Mouse (Mus musculus): ENCODE results near the gene Spocd1. TPM values are rescaled to one million over a fixed set of nuclear protein-coding genes. Genes with fewer than 3 reads are reported as not detected.

Spocd1 gene
- polyA plus RNA-seq, 1 experiment from 2014 or later: not detected

DNA sequence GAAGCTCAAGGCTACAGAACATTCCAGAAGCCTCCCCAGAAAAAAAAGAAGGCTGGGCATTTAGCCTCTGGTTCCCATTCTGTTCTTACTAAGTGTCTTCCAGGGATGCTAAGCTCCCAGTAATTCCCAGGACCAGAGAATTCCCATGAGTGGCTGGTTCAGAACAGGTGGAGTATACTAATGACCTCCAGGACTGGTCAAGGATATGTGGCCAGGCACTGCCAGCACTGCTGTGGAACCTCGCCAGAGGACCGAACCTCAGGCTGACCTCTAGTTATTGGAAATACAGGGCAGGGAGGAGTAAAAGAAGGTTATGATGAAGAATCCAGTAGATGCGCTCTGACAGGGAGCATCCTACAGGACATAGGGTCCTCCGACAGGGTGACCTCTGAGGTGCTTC is 26.7 kb upstream of the Spocd1 start:
- ATAC-seq (ENCODE audit: low FRiP score, low TSS enrichment): no peak
- Histone ChIP-seq H3K4me1 (ENCODE audit: control insufficient read depth, insufficient read depth, low read length) (0 out of 2 replicates have a peak, but pooled peaks cover 4% of the 10 kb centered on the region), H3K4me3 (ENCODE audit: low read length) (no peak overlapping the region), H3K4me2 (replicated peaks; ENCODE audit: low read depth, low read length) (no peak overlapping the region), H3K9ac (ENCODE audit: low read depth, low read length) (no peak overlapping the region), H3K36me3 (ENCODE audit: control insufficient read depth, insufficient read depth, low read length) (no peaks in the 10 kb centered on the region), H3K27ac (ENCODE audit: low read depth, low read length) (no peak overlapping the region), H3K27me3 (ENCODE audit: control insufficient read depth, insufficient read depth, low read length) (no peaks in the 10 kb centered on the region), H3K9me3 (ENCODE audit: control insufficient read depth, low read length) (no peaks in the 10 kb centered on the region)
- 91% methylated on average over 4 of the region's 4 CpGs for WGBS

DNA sequence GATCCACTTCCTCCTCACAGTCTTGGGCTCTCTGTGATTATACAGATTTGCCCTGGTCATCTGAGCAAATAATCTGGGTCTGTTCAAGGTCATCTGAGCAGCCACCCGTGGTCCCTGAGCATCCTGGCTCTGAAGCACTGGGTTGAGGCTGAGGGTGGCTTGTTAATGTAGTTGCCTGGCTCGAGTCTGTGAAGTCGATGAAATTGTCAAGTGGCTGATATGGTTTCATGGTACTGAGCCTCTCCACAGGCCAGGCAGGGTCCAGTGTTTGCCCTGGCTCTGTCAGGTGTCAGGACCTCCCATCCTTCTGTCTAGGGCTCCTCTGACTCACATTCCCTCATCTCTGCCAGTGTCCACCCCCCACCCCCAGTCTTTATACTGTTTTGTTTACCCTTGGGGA is 25.5 kb upstream of the Spocd1 start:
- H3K9ac ChIP-seq (ENCODE audit: low read depth, low read length): no peak overlapping the region
- no peaks in the 10 kb centered on the region for H3K36me3 ChIP-seq (ENCODE audit: control insufficient read depth, insufficient read depth, low read length)
- H3K27me3 ChIP-seq (ENCODE audit: control insufficient read depth, insufficient read depth, low read length): no peaks in the 10 kb centered on the region
- 0 out of 2 replicates have a peak, but pooled peaks cover 4% of the 10 kb centered on the region for H3K4me1 ChIP-seq (ENCODE audit: control insufficient read depth, insufficient read depth, low read length)
- ATAC-seq (ENCODE audit: low FRiP score, low TSS enrichment): no peak
- no peak overlapping the region for H3K4me2 ChIP-seq (replicated peaks; ENCODE audit: low read depth, low read length)
- H3K27ac ChIP-seq (ENCODE audit: low read depth, low read length): no peak overlapping the region
- no peak overlapping the region for H3K4me3 ChIP-seq (ENCODE audit: low read length)
- 48% methylated on average over 3 of the region's 3 CpGs for WGBS
- H3K9me3 ChIP-seq (ENCODE audit: control insufficient read depth, low read length): no peaks in the 10 kb centered on the region

DNA sequence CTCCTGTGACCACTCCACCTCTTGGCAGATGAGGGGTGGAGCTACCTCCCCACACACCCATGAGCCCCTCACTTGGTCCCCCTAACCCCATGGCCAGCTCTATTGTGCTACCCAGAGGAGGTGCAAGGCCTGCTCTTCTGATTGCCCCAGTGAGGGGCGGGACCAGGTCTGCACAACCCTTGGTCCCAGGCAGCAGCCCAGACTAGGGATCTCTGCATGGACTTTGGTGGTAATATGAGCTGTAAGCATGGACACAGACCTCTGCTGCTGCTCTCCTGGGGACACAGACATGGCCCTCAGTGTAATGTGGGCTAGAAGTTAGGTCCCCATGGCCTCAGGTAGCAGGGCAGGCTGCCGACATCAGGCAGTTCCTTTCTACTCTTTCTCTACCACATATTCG is 24.0 kb upstream of the Spocd1 start:
- H3K4me1 ChIP-seq (ENCODE audit: control insufficient read depth, insufficient read depth, low read length): peaks cover 10% of the 10 kb centered on the region; the same call in 1 of the 2 replicates
- ATAC-seq (ENCODE audit: low FRiP score, low TSS enrichment): no peak
- no peaks in the 10 kb centered on the region for H3K36me3 ChIP-seq (ENCODE audit: control insufficient read depth, insufficient read depth, low read length)
- H3K9me3 ChIP-seq (ENCODE audit: control insufficient read depth, low read length): no peaks in the 10 kb centered on the region
- H3K4me2 ChIP-seq (replicated peaks; ENCODE audit: low read depth, low read length): no peak overlapping the region
- H3K4me3 ChIP-seq (ENCODE audit: low read length): no peak overlapping the region
- WGBS: 89% methylated on average over 3 of the region's 3 CpGs
- no peak overlapping the region for H3K9ac ChIP-seq (ENCODE audit: low read depth, low read length)
- H3K27me3 ChIP-seq (ENCODE audit: control insufficient read depth, insufficient read depth, low read length): no peaks in the 10 kb centered on the region
- no peak overlapping the region for H3K27ac ChIP-seq (ENCODE audit: low read depth, low read length)

DNA sequence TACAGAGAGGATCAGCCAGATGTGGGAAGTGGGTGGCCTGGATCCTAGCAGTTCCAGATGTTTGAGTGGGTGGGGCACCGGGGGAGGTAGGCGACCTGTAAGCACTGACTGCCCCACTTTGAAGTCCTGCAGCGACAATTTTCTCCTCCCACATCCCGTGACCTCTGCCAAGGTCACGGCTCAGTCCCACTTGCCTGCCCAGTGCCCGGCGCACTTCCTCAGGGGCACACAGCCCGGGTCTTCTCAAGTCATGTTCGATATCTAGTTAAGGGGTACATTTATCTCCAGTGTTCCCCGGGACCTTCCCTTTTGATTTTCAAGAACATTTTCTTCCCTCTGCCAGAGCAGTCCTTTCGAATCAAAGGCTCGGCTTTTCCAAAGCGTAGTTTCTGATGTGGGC is 23.0 kb upstream of the Spocd1 start:
- 46% methylated on average over 13 of the region's 13 CpGs for WGBS
- H3K4me2 ChIP-seq (replicated peaks; ENCODE audit: low read depth, low read length): no peak overlapping the region
- H3K27me3 ChIP-seq (ENCODE audit: control insufficient read depth, insufficient read depth, low read length): no peaks in the 10 kb centered on the region
- H3K4me1 ChIP-seq (ENCODE audit: control insufficient read depth, insufficient read depth, low read length): peaks cover 10% of the 10 kb centered on the region; the same call in 1 of the 2 replicates
- ATAC-seq (ENCODE audit: low FRiP score, low TSS enrichment): no peak
- H3K9ac ChIP-seq (ENCODE audit: low read depth, low read length): no peak overlapping the region
- H3K9me3 ChIP-seq (ENCODE audit: control insufficient read depth, low read length): no peaks in the 10 kb centered on the region
- no peaks in the 10 kb centered on the region for H3K36me3 ChIP-seq (ENCODE audit: control insufficient read depth, insufficient read depth, low read length)
- no peak overlapping the region for H3K4me3 ChIP-seq (ENCODE audit: low read length)
- H3K27ac ChIP-seq (ENCODE audit: low read depth, low read length): no peak overlapping the region

DNA sequence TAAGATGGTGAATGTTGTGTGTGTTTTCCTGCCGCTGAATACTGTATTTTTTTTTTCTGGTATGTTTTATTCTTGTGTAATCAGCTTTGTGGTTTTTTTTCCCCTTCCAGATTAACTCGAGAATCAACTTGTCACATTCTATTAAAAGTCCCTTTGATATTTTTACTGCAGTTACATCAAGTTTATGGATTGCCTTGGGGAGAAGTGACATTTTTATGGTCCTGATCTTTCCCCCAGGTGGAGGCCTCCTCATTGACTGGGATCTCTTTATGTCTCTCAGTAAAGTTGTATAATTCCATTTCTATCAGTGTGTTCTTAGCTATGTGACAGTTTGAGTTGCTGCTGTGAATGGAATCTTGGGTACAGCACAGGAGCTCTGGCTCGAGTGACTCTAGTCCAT is 20.2 kb upstream of the Spocd1 start:
- Histone ChIP-seq H3K4me2 (replicated peaks; ENCODE audit: low read depth, low read length) (no peak overlapping the region), H3K4me1 (ENCODE audit: control insufficient read depth, insufficient read depth, low read length) (peaks cover 18% of the 10 kb centered on the region; the same call in 1 of the 2 replicates), H3K9me3 (ENCODE audit: control insufficient read depth, low read length) (no peaks in the 10 kb centered on the region), H3K27ac (ENCODE audit: low read depth, low read length) (0 out of 2 replicates have a peak overlapping the region, but pooled peaks have one; percentile 26), H3K36me3 (ENCODE audit: control insufficient read depth, insufficient read depth, low read length) (no peaks in the 10 kb centered on the region), H3K4me3 (ENCODE audit: low read length) (no peak overlapping the region), H3K9ac (ENCODE audit: low read depth, low read length) (no peak overlapping the region), H3K27me3 (ENCODE audit: control insufficient read depth, insufficient read depth, low read length) (no peaks in the 10 kb centered on the region)
- WGBS: 13% methylated on average over 3 of the region's 3 CpGs
- ATAC-seq (ENCODE audit: low FRiP score, low TSS enrichment): no peak

DNA sequence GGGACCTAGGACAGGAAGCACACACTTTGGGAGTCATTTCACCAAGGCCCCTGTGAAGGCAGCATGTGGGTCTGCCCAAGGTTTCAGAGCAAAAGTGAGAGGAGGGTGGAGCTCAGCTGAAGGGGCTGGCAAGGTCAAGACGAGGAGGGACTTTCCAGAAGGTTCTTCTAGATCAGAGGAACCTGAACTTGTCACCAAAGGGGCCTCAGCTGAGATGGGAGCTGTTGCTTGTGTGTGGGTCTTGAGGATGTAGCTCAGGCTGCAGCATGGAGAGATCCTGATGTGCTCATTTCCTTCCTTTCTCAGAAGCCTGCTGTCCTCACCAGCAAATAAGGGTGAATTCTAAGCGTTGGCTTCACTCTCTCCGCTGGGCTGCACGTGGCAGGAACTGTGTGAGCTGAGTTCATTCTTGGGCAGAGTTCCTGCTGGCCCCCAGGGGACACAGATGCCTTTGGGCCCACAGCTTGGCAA is 19.8 kb upstream of the Spocd1 start:
- Histone ChIP-seq H3K9me3 (ENCODE audit: control insufficient read depth, low read length) (no peaks in the 10 kb centered on the region), H3K4me3 (ENCODE audit: low read length) (no peak overlapping the region), H3K27me3 (ENCODE audit: control insufficient read depth, insufficient read depth, low read length) (no peaks in the 10 kb centered on the region), H3K36me3 (ENCODE audit: control insufficient read depth, insufficient read depth, low read length) (no peaks in the 10 kb centered on the region), H3K4me1 (ENCODE audit: control insufficient read depth, insufficient read depth, low read length) (peaks cover 20% of the 10 kb centered on the region; the same call in 1 of the 2 replicates), H3K4me2 (replicated peaks; ENCODE audit: low read depth, low read length) (no peak overlapping the region), H3K9ac (ENCODE audit: low read depth, low read length) (no peak overlapping the region), H3K27ac (ENCODE audit: low read depth, low read length) (0 out of 2 replicates have a peak overlapping the region, but pooled peaks have one; percentile 30)
- ATAC-seq (ENCODE audit: low FRiP score, low TSS enrichment): no peak
- whole genome bisulfite sequencing: 50% methylated on average over 4 of the region's 4 CpGs

DNA sequence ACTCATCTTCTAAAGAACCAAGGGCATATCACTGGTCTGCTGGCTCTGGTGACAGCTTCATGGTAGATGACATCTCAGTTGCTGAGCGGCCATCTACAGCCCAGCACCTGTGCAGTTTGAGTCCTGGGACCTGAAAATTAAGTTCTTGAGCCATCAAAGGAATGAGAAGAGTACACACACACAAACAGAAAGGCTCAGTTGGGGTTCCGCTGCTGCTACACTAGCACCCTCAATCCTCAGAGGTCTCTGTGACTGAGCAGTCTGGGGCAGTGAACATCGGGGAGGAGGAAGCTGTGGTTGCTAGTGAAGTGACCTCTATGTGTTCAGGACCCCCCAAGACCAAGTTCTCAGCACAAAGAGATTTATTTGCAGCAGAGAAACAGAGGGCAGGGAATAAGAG is 16.1 kb upstream of the Spocd1 start:
- Histone ChIP-seq H3K27me3 (ENCODE audit: control insufficient read depth, insufficient read depth, low read length) (no peaks in the 10 kb centered on the region), H3K36me3 (ENCODE audit: control insufficient read depth, insufficient read depth, low read length) (no peaks in the 10 kb centered on the region), H3K4me2 (replicated peaks; ENCODE audit: low read depth, low read length) (no peak overlapping the region), H3K27ac (ENCODE audit: low read depth, low read length) (no peak overlapping the region), H3K9me3 (ENCODE audit: control insufficient read depth, low read length) (no peaks in the 10 kb centered on the region), H3K4me1 (ENCODE audit: control insufficient read depth, insufficient read depth, low read length) (peaks cover 17% of the 10 kb centered on the region; the same call in 1 of the 2 replicates), H3K4me3 (ENCODE audit: low read length) (no peak overlapping the region), H3K9ac (ENCODE audit: low read depth, low read length) (no peak overlapping the region)
- 73% methylated on average over 3 of the region's 3 CpGs for WGBS
- ATAC-seq (ENCODE audit: low FRiP score, low TSS enrichment): no peak

DNA sequence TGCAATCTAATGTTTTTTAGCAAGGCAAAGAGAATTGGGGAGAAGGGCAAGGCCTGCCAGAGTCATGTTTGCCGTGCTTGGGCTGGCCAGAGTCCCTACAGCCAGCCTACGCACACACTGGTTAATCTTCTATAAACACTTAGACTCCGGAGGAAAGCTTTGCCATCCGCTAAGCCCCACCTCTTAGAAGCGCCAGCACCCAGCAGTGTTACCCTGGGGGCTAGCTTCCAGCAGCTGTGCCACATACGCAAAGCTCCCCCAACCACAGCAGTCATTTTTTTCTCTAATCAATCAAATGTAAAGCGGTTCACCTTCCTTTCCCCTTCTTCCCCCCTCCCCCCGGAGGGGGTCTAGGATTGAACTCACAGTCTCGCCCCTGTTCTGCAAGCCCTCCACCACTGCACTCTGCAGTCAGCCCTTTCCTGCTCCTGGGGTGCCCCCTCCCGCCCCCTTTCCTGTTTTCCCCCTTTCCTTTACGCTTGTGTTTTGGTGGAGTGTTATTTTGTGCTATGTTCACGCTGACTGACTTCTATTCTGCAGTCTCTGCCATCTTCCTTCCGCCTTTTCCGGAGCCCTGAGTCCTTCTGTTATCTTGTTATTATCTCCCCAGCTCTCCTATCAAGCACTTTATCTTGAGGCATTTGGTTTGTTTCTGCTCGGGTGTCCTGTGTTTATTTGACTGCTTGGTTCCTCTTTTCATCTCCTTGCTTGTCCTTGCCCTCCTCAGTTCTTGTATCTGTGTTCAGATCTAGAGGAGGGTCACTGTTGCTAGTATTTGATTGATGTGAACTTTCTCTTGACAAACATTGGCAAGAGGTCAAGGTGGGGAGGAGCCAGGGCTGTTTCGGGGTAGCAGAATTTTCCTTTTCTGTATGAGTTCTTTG is 15.0 kb upstream of the Spocd1 start:
- peaks cover 14% of the 10 kb centered on the region; the same call in 1 of the 2 replicates for H3K4me1 ChIP-seq (ENCODE audit: control insufficient read depth, insufficient read depth, low read length)
- no peak overlapping the region for H3K27ac ChIP-seq (ENCODE audit: low read depth, low read length)
- no peaks in the 10 kb centered on the region for H3K27me3 ChIP-seq (ENCODE audit: control insufficient read depth, insufficient read depth, low read length)
- peak overlapping the region; percentile 35 for H3K4me2 ChIP-seq (replicated peaks; ENCODE audit: low read depth, low read length)
- WGBS: 12% methylated on average over 16 of the region's 16 CpGs
- no peaks in the 10 kb centered on the region for H3K36me3 ChIP-seq (ENCODE audit: control insufficient read depth, insufficient read depth, low read length)
- 0 out of 2 replicates have a peak, but pooled peaks have one; percentile 32 for ATAC-seq (ENCODE audit: low FRiP score, low TSS enrichment)
- no peak overlapping the region for H3K4me3 ChIP-seq (ENCODE audit: low read length)
- H3K9me3 ChIP-seq (ENCODE audit: control insufficient read depth, low read length): no peaks in the 10 kb centered on the region
- H3K9ac ChIP-seq (ENCODE audit: low read depth, low read length): peak overlapping the region; percentile 34; the same call in 1 of the 2 replicates

DNA sequence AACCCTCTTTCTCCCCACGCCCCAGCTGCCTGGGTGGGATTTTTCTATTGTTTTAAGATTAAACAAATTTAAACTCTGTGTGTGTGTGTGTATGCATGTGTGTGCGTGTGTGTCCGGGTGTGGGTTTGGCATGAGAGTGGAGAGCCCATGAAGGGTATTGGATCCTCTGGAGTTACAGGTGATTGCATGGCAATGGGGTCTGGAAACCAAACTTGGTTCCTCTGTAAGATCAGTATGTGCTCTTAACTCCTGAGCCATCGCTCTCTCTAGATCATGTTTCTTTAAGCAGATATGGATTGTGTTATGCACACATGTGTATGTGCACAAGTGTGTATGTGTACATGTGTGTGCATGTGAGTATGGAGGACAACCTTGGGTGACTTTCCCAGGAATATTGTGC is 14.4 kb upstream of the Spocd1 start:
- Histone ChIP-seq H3K27me3 (ENCODE audit: control insufficient read depth, insufficient read depth, low read length) (no peaks in the 10 kb centered on the region), H3K36me3 (ENCODE audit: control insufficient read depth, insufficient read depth, low read length) (no peaks in the 10 kb centered on the region), H3K9me3 (ENCODE audit: control insufficient read depth, low read length) (no peaks in the 10 kb centered on the region), H3K4me2 (replicated peaks; ENCODE audit: low read depth, low read length) (no peak overlapping the region), H3K27ac (ENCODE audit: low read depth, low read length) (no peak overlapping the region), H3K4me1 (ENCODE audit: control insufficient read depth, insufficient read depth, low read length) (peaks cover 10% of the 10 kb centered on the region; the same call in 1 of the 2 replicates), H3K4me3 (ENCODE audit: low read length) (no peak overlapping the region), H3K9ac (ENCODE audit: low read depth, low read length) (no peak overlapping the region)
- no peak for ATAC-seq (ENCODE audit: low FRiP score, low TSS enrichment)
- 84% methylated on average over 4 of the region's 4 CpGs for WGBS
